Mouse (Mus musculus) spleen, adult 2 months (tissue): ENCODE measurements around the gene Pex13. TPM values are rescaled to one million over a fixed set of nuclear protein-coding genes. Genes with fewer than 3 reads are reported as not detected.

Source experiments
- DNase-seq, 2 experiments: peaks; one replicate each; pipeline versions ENCODE4 v3.0.0 to v3.0.0-alpha.2; 2012 to 2021; ENCODE audit warnings: low spot score in 2 of 2, low read depth in 1 of 2
- H3K27ac ChIP-seq: fragments of 200-500 bp; 2 replicates; pipeline ENCODE4 v1.5.1; 2012; ENCODE audit warnings: low read length, inconsistent platforms; ENCODE audit not compliant: insufficient read depth
- H3K27me3 ChIP-seq: fragments of 200-500 bp; 2 replicates; pipeline ENCODE4 v1.6.1; 2012; ENCODE audit warnings: mild to moderate bottlenecking, moderate library complexity, low read length, inconsistent platforms; ENCODE audit not compliant: control insufficient read depth, insufficient read depth
- H3K36me3 ChIP-seq: fragments of 200-500 bp; 2 replicates; pipeline ENCODE4 v1.6.1; 2012; ENCODE audit warnings: mild to moderate bottlenecking, low read length, inconsistent platforms; ENCODE audit not compliant: control insufficient read depth, insufficient read depth
- H3K4me1 ChIP-seq: fragments of 200-500 bp; 2 replicates; pipeline ENCODE4 v1.6.1; 2011; ENCODE audit warnings: inconsistent platforms; ENCODE audit not compliant: control insufficient read depth, insufficient read depth, insufficient read length
- H3K4me3 ChIP-seq: fragments of 200-500 bp; 2 replicates; pipeline ENCODE4 v1.5.1; 2011; ENCODE audit warnings: mild to moderate bottlenecking, inconsistent platforms; ENCODE audit not compliant: insufficient read depth, insufficient read length; ENCODE audit errors: extremely low read depth
- CTCF ChIP-seq: fragments of 200-500 bp; IDR thresholded peaks from 2 replicates; pipeline ENCODE4 v1.5.1; 2011; ENCODE audit warnings: mild to moderate bottlenecking, inconsistent platforms; ENCODE audit not compliant: insufficient read depth, insufficient read length, insufficient replicate concordance; ENCODE audit errors: extremely low read depth
- POLR2A ChIP-seq: fragments of 200-500 bp; IDR thresholded peaks from 2 replicates; pipeline ENCODE4 v1.6.1; 2011; ENCODE audit warnings: low read depth, low read length, inconsistent platforms
- WGBS: fragments of 180-500 bp; shearing (Covaris S2); methylation state at CpG from one replicate; pipeline ENCODE4 v1.1.7; 2018; 5-methylcytosine and 5-hydroxymethylcytosine counted together
- polyA plus RNA-seq: library from polyadenylated mRNA; depleted of rRNA; stranded (reverse); fragments of >200 nt; gene quantifications from 2 replicates; pipeline ENCODE4 v1.2.3, GENCODE M21; 2012

Gene Pex13
- polyA plus RNA-seq, 1 experiment: 2.9 TPM

GRCm38 (mm10) chr11:23672256-23672749 is 6.5 kb upstream of the Pex13 start:
- Histone ChIP-seq H3K27me3 (no peaks in the 10 kb centered on the region), H3K36me3 (peaks cover 13% of the 10 kb centered on the region), H3K4me3 (no peak overlapping the region), H3K4me1 (no peaks in the 10 kb centered on the region), H3K27ac (no peak overlapping the region)
- DNase-seq: no peak
- WGBS: 88% methylated on average over 4 of the region's 4 CpGs
- TF ChIP-seq CTCF (no peak), POLR2A (no peak)

GRCm38 (mm10) chr11:23667128-23667527 is 1.4 kb upstream of the Pex13 start:
- H3K27ac ChIP-seq: no peak overlapping the region
- 5% methylated on average over 3 of the region's 3 CpGs for WGBS
- H3K36me3 ChIP-seq: peaks cover 2% of the 10 kb centered on the region
- H3K4me3 ChIP-seq: no peak overlapping the region; the same call in 1 of the 2 replicates
- H3K4me1 ChIP-seq: no peaks in the 10 kb centered on the region; the same call in 1 of the 2 replicates
- DNase-seq: peak in 1 of 2 experiments; percentile 15
- TF ChIP-seq POLR2A (no peak), CTCF (no peak)
- no peaks in the 10 kb centered on the region for H3K27me3 ChIP-seq

- peak overlapping the region; percentile 96 for H3K4me3 ChIP-seq
- no peak for DNase-seq
- H3K4me1 ChIP-seq: no peaks in the 10 kb centered on the region; the same call in 1 of the 2 replicates
- 7% methylated on average over 5 of the region's 5 CpGs for WGBS
- no peak for TF ChIP-seq CTCF
- peak overlapping the region; percentile 93 for H3K27ac ChIP-seq
- H3K27me3 ChIP-seq: no peaks in the 10 kb centered on the region
- H3K36me3 ChIP-seq: no peaks in the 10 kb centered on the region
Observed at GRCm38 (mm10) chr11:23666526-23666925, 767 bp upstream of the Pex13 start.

GRCm38 (mm10) chr11:23665311-23665786 is 410 bp downstream of the Pex13 start, which contains the start of gene Pus10:
Gene Pus10, plus strand, starts transcription at chr11:23665674.
- no peak for DNase-seq
- 0% methylated on average over 40 of the region's 40 CpGs for WGBS
- Histone ChIP-seq H3K27me3 (no peaks in the 10 kb centered on the region), H3K4me3 (peak within 1 kb of the TSS; percentile 96), H3K27ac (peak within 1 kb of the TSS; percentile 93), H3K4me1 (no peaks in the 10 kb centered on the region; the same call in 1 of the 2 replicates), H3K36me3 (no peaks in the 10 kb centered on the region)
- no peak for TF ChIP-seq POLR2A
- no peak for TF ChIP-seq CTCF

GRCm38 (mm10) chr11:23664232-23664631 is 1.5 kb downstream of the Pex13 start:
- H3K36me3 ChIP-seq: no peaks in the 10 kb centered on the region
- no peak for DNase-seq
- no peaks in the 10 kb centered on the region; the same call in 1 of the 2 replicates for H3K4me1 ChIP-seq
- no peaks in the 10 kb centered on the region for H3K27me3 ChIP-seq
- H3K4me3 ChIP-seq: no peak overlapping the region
- TF ChIP-seq CTCF (no peak), POLR2A (no peak)
- no peak overlapping the region for H3K27ac ChIP-seq

- TF ChIP-seq POLR2A (no peak), CTCF (no peak)
- DNase-seq: no peak
- Histone ChIP-seq H3K4me3 (no peak overlapping the region), H3K4me1 (no peaks in the 10 kb centered on the region), H3K36me3 (no peaks in the 10 kb centered on the region), H3K27me3 (no peaks in the 10 kb centered on the region), H3K27ac (no peak overlapping the region)
- 59% methylated on average over 2 of the region's 2 CpGs for WGBS
Observed at GRCm38 (mm10) chr11:23657791-23658190, 8.0 kb downstream of the Pex13 start.

DNA sequence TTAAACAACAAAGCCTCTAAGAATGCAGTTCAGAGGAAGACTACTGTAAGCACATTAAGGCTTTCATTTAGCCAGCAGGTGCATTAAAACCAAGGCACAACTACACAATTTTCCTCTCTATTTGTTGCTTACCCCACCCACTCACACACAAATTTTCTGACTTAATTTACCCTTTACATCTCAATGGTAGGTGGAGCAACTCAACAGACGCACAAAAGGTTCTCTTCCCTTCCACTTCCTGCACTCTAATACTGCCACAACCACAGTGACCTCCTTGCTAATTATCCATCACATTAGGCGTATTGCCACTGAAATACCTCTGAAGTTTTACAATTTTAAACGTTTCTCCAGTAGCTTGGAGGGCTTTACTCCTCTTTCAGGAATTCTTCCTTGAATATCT is 12.1 kb downstream of the Pex13 start:
- Histone ChIP-seq H3K27me3 (no peaks in the 10 kb centered on the region), H3K4me1 (no peaks in the 10 kb centered on the region), H3K36me3 (peaks cover 5% of the 10 kb centered on the region; the same call in 1 of the 2 replicates), H3K4me3 (no peak overlapping the region), H3K27ac (no peak overlapping the region)
- DNase-seq: no peak
- WGBS: 79% methylated on average over 3 of the region's 3 CpGs
- TF ChIP-seq CTCF: no peak
- TF ChIP-seq POLR2A: no peak
